Mouse (Mus musculus) testis, adult 2 months (tissue): ENCODE results near the gene 1700011M02Rik. TPM values are rescaled to one million over a fixed set of nuclear protein-coding genes. Genes with fewer than 3 reads are reported as not detected.
"Not testable (repeated sequence)": the region's sequence is repeated elsewhere in the genome, so short reads cannot be mapped to it uniquely, and the experiment has no call there.

Source experiments
- H3K27ac ChIP-seq: fragments of 200-500 bp; 2 replicates; pipeline ENCODE4 v1.5.1; 2012; ENCODE audit warnings: low read depth, low read length; ENCODE audit not compliant: control insufficient read depth, insufficient read depth
- H3K27me3 ChIP-seq: fragments of 200-500 bp; 2 replicates; pipeline ENCODE4 v1.6.1; 2012; ENCODE audit warnings: mild to moderate bottlenecking, low read length, moderate library complexity; ENCODE audit not compliant: control insufficient read depth, insufficient read depth
- H3K36me3 ChIP-seq: fragments of 200-500 bp; 2 replicates; pipeline ENCODE4 v1.6.1; 2012; ENCODE audit warnings: mild to moderate bottlenecking, low read length; ENCODE audit not compliant: control insufficient read depth, insufficient read depth
- H3K4me1 ChIP-seq: fragments of 200-500 bp; 2 replicates; pipeline ENCODE4 v1.6.1; 2012; ENCODE audit warnings: low read length; ENCODE audit not compliant: control insufficient read depth, insufficient read depth
- H3K4me3 ChIP-seq: fragments of 200-500 bp; 2 replicates; pipeline ENCODE4 v1.5.1; 2012; ENCODE audit warnings: low read depth, mild to moderate bottlenecking, low read length, moderate library complexity, mixed read lengths; ENCODE audit not compliant: control insufficient read depth
- CTCF ChIP-seq: fragments of 200-500 bp; IDR thresholded peaks from 2 replicates; pipeline ENCODE4 v1.5.1; 2012; ENCODE audit warnings: low read depth, mild to moderate bottlenecking, inconsistent platforms, low read length, moderate library complexity; ENCODE audit not compliant: control insufficient read depth, insufficient read depth, insufficient replicate concordance
- POLR2A ChIP-seq: fragments of 200-500 bp; IDR thresholded peaks from 2 replicates; pipeline ENCODE4 v1.6.1; 2012; ENCODE audit warnings: low read depth, mild to moderate bottlenecking, inconsistent platforms, low read length, moderate library complexity; ENCODE audit not compliant: control insufficient read depth
- polyA plus RNA-seq: library from polyadenylated mRNA; depleted of rRNA; stranded (reverse); fragments of >200 nt; gene quantifications from 2 replicates; pipeline ENCODE4 v1.2.3, GENCODE M21; 2012; rRNA removed

Gene 1700011M02Rik
- polyA plus RNA-seq, result 36.1 and 45.2 TPM in 2 replicates

GRCm38 (mm10) chrX:102908587-102908986, at the start of gene 1700011M02Rik, which contains the start of gene Dmrtc1a:
1700011M02Rik (plus strand) TSS chrX:102908905.
Dmrtc1a (minus strand) TSS chrX:102908687.
- peak within 1 kb of the TSS; percentile 8 for H3K4me3 ChIP-seq
- H3K4me1 ChIP-seq, H3K36me3 ChIP-seq, H3K27me3 ChIP-seq, H3K27ac ChIP-seq: not testable (repeated sequence)

- Histone ChIP-seq H3K4me1 (no peaks in the 10 kb centered on the region), H3K27me3 (no peaks in the 10 kb centered on the region), H3K27ac (no peak within 1 kb of the TSS), H3K36me3 (no peaks in the 10 kb centered on the region), H3K4me3 (no peak within 1 kb of the TSS)
- TF ChIP-seq CTCF (no peak), POLR2A (no peak)
Measured at GRCm38 (mm10) chrX:102867871-102868270, 40.8 kb upstream of the 1700011M02Rik start, which contains the start of gene 1700031F05Rik. 1700031F05Rik (minus strand) TSS chrX:102867971.

- H3K27me3 ChIP-seq, H3K4me1 ChIP-seq, H3K4me3 ChIP-seq, H3K27ac ChIP-seq, H3K36me3 ChIP-seq: not testable (repeated sequence)
Measured at GRCm38 (mm10) chrX:102914823-102915222, 6.1 kb downstream of the 1700011M02Rik start.

- H3K27me3 ChIP-seq, H3K4me3 ChIP-seq: not testable (repeated sequence)
Measured at GRCm38 (mm10) chrX:102926707-102927106, 18.0 kb downstream of the 1700011M02Rik start.

GRCm38 (mm10) chrX:102928072-102928471, 19.4 kb downstream of the 1700011M02Rik start, which contains the start of gene 1700018G05Rik:
1700018G05Rik (plus strand) TSS chrX:102928372.
- H3K27me3 ChIP-seq, H3K36me3 ChIP-seq, H3K4me3 ChIP-seq, H3K4me1 ChIP-seq: not testable (repeated sequence)
- H3K27ac ChIP-seq, result peak within 1 kb of the TSS; percentile 21; the same call in 1 of the 2 replicates

More at GRCm38 (mm10) chrX:102926707-102927106, 18.0 kb downstream of the 1700011M02Rik start:
- not testable (repeated sequence) for H3K4me1 ChIP-seq, H3K27ac ChIP-seq, H3K36me3 ChIP-seq

- H3K27me3 ChIP-seq, result no peaks in the 10 kb centered on the region
- no peaks in the 10 kb centered on the region for H3K36me3 ChIP-seq
- H3K27ac ChIP-seq, result no peak overlapping the region
- H3K4me1 ChIP-seq, result peaks cover 5% of the 10 kb centered on the region
- peak overlapping the region; percentile 48; the same call in 1 of the 2 replicates for H3K4me3 ChIP-seq
- TF ChIP-seq POLR2A, result no peak
- TF ChIP-seq CTCF, result no peak
Measured at GRCm38 (mm10) chrX:102932992-102933570, 24.4 kb downstream of the 1700011M02Rik start.

- no peak for TF ChIP-seq POLR2A
- TF ChIP-seq CTCF, result peak; percentile 48
- H3K27ac ChIP-seq, result 0 out of 2 replicates have a peak overlapping the region, but pooled peaks have one; percentile 49
- no peaks in the 10 kb centered on the region for H3K27me3 ChIP-seq
Measured at GRCm38 (mm10) chrX:102933571-102934394, 25.1 kb downstream of the 1700011M02Rik start.

GRCm38 (mm10) chrX:102934395-102934764, 25.7 kb downstream of the 1700011M02Rik start:
- no peak overlapping the region for H3K27ac ChIP-seq
- TF ChIP-seq CTCF (no peak), POLR2A (no peak)
- H3K4me3 ChIP-seq, result peak overlapping the region; percentile 84
- peaks cover 5% of the 10 kb centered on the region for H3K4me1 ChIP-seq
- H3K36me3 ChIP-seq, result no peaks in the 10 kb centered on the region
- no peaks in the 10 kb centered on the region for H3K27me3 ChIP-seq

More at GRCm38 (mm10) chrX:102933571-102934394, 25.1 kb downstream of the 1700011M02Rik start:
- Histone ChIP-seq H3K36me3 (no peaks in the 10 kb centered on the region), H3K4me1 (peaks cover 5% of the 10 kb centered on the region), H3K4me3 (peak overlapping the region; percentile 84)
